Mouse (Mus musculus) fat pad, adult 2 months (tissue): ENCODE measurements around the gene Adra1b.

Experiments used
- DNase-seq: peaks from one replicate; pipeline ENCODE4 v3.0.0-alpha.2; 2011; ENCODE audit warnings: low read depth, low spot score; ENCODE audit errors: extremely low read depth

Adra1b gene

GRCm38 (mm10) chr11:43747233-43748226 is 153.5 kb downstream of the Adra1b start, which contains the start of gene Ttc1:
TSS of gene Ttc1 (minus strand) at chr11:43748008.
- DNase-seq: peak; percentile 80

DNA sequence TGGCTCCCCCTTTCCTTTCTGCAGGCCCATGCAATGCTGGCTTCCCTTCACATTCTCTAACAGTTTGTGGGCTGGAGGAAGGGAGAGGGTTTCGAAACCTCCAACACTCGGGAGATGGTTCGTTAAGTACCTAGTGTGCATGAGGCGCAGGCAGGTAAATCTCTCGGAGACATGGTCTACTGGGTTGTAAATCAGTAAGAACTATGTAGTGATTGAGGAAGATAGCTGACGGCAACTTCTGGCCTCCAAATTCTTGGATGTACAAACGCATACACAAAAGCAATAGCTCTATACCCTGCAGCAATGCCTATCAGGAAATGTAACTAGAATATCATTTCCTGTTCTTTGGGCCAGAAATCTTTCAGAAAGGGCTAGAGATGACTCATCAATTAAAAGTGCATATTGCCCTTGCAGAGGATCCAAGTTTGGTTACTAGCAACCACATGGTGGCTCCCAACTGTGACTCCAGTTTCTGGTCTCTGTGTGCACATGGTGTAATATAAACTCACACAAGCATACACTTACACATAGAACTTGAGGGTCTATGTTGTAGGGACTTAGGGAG is 172.2 kb downstream of the Adra1b start:
- DNase-seq: peak; percentile 42

GRCm38 (mm10) chr11:43727796-43728195 is 173.2 kb downstream of the Adra1b start:
- DNase-seq: no peak
